Mouse (Mus musculus) embryonic fibroblast, embryonic 13.5 days (primary cell): ENCODE measurements around the gene Rbm20.

ENCODE experiments used
- CTCF ChIP-seq: IDR thresholded peaks from 2 replicates; pipeline ENCODE4 v1.5.1; 2011; ENCODE audit warnings: mild to moderate bottlenecking, control low read depth, low read length, moderate library complexity, borderline replicate concordance; ENCODE audit not compliant: insufficient read depth
- POLR2A ChIP-seq: IDR thresholded peaks from 2 replicates; pipeline ENCODE4 v1.6.1; 2011; ENCODE audit warnings: low read depth, mild to moderate bottlenecking, control low read depth, low read length, moderate library complexity

DNA sequence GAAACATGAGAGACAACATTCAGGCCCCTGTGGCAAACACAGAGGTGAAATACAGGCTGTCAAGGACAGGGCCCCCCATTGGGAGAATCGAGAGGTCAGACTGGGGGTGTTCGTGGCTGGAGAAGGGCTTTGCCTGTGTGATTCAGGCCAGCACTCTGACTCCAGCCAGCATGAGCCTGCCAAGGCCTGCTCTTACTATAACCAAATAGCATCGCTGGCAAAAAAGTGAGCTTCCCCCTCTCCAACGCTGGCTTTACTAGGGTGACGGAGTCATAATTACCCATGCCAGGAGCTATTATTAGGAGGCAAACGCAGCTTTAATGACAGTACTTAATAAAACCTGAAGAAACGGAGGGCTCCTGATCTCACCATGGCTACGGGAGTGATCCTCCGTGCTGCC is 179.7 kb downstream of the Rbm20 start:
- TF ChIP-seq CTCF (no peak), POLR2A (no peak)
